Mouse (Mus musculus) MEL (cell line): ENCODE results near the gene Ptpa.

Experiments
- CTCF ChIP-seq, 3 experiments: IDR thresholded peaks in 2 of 3; conservative IDR thresholded peaks in 1 of 3; 2 replicates each; pipeline ENCODE4 v1.5.1; 2011 to 2012; ENCODE audit warnings: low read length in 3 of 3, low read depth in 2 of 3, mild to moderate bottlenecking in 2 of 3, improper control_type of control experiment in 1 of 3, inconsistent platforms in 1 of 3, mixed read lengths in 1 of 3, moderate library complexity in 1 of 3; ENCODE audit not compliant: control insufficient read depth in 1 of 3, insufficient read depth in 1 of 3, poor library complexity in 1 of 3, severe bottlenecking in 1 of 3
- HCFC1 ChIP-seq: IDR thresholded peaks from 2 replicates; pipeline ENCODE4 v1.6.1; 2012; ENCODE audit warnings: low read depth, mild to moderate bottlenecking, inconsistent platforms, low read length, improper control_type of control experiment, moderate library complexity
- JUND ChIP-seq: IDR thresholded peaks from 2 replicates; pipeline ENCODE4 v1.6.1; 2011; ENCODE audit warnings: low read depth, mild to moderate bottlenecking, improper control_type of control experiment, low read length
- MAX ChIP-seq: IDR thresholded peaks from 2 replicates; pipeline ENCODE4 v1.6.1; 2011; ENCODE audit warnings: low read length, improper control_type of control experiment
- MAZ ChIP-seq: IDR thresholded peaks from 2 replicates; pipeline ENCODE4 v1.6.1; 2012; ENCODE audit warnings: low read depth, mild to moderate bottlenecking, inconsistent platforms, low read length, improper control_type of control experiment
- MEF2A ChIP-seq: IDR thresholded peaks from 2 replicates; pipeline ENCODE4 v1.6.1; 2014; ENCODE audit warnings: low read depth, mild to moderate bottlenecking, inconsistent platforms, low read length, improper control_type of control experiment; ENCODE audit not compliant: poor library complexity, insufficient replicate concordance, severe bottlenecking; ENCODE audit errors: extremely low read depth
- NRF1 ChIP-seq: IDR thresholded peaks from 2 replicates; pipeline ENCODE4 v1.6.1; 2014; ENCODE audit warnings: low read depth, mild to moderate bottlenecking, inconsistent platforms, low read length, improper control_type of control experiment, moderate library complexity; ENCODE audit not compliant: poor library complexity, insufficient read depth, severe bottlenecking
- POLR2A ChIP-seq, 2 experiments: IDR thresholded peaks; 2 replicates each; pipeline ENCODE4 v1.6.1; 2011 to 2012; ENCODE audit warnings: low read length in 2 of 2, mild to moderate bottlenecking in 2 of 2, control low read depth in 1 of 2, improper control_type of control experiment in 1 of 2, low read depth in 1 of 2, moderate library complexity in 1 of 2; ENCODE audit not compliant: control insufficient read depth in 1 of 2, insufficient read depth in 1 of 2, poor library complexity in 1 of 2

DNA sequence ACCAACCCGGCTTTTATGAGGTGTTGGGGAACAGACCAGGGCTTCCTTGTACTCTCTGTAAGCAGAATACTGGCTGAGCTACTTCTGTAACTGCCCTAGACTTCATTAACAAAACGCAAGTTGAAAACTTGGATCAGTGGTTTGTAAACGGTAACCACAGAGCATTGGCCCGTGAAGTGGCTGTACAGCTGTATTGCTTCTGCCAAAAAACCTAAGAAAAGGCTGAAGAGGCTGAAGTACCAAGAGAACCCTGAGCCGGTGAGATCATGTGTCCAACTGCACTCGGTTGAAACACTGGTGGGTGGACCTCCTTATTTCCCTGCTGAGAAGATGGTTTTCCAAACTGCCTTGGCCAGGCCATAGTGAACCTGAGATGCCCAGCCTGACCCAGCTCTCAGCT is 42.5 kb downstream of the Ptpa start:
- no peak for TF ChIP-seq POLR2A (IDR thresholded peaks at IDR 0.05; ENCODE audit: control insufficient read depth in 1 of 2, insufficient read depth in 1 of 2, low read depth in 1 of 2, low read length in 2 of 2, poor library complexity in 1 of 2)
- TF ChIP-seq MEF2A, result no peak
- no peak for TF ChIP-seq MAX
- TF ChIP-seq HCFC1, result no peak
- no peak for TF ChIP-seq CTCF (IDR thresholded peaks at IDR 0.05 in 2 of 3, conservative IDR thresholded peaks at IDR 0.05 in 1 of 3; ENCODE audit: control insufficient read depth in 1 of 3, insufficient read depth in 1 of 3, low read depth in 2 of 3, low read length in 3 of 3, poor library complexity in 1 of 3, severe bottlenecking in 1 of 3)
- no peak for TF ChIP-seq MAZ
- TF ChIP-seq JUND, result no peak
- TF ChIP-seq NRF1, result no peak
